Mouse (Mus musculus): ENCODE results near the gene Nfib.

GRCm38 (mm10) chr4:82476411-82476810 lies 229.1 kb downstream of the Nfib start:
- TF ChIP-seq CTCF (IDR thresholded peaks at IDR 0.05; ENCODE audit: low read depth, low read length) (no peak), TAL1 (conservative IDR thresholded peaks at IDR 0.05; ENCODE audit: low read depth, low read length) (no peak), GATA1 (IDR thresholded peaks at IDR 0.05; ENCODE audit: borderline replicate concordance, low read length) (no peak), POLR2AphosphoS5 (IDR thresholded peaks at IDR 0.05; ENCODE audit: insufficient replicate concordance, low read depth, low read length) (no peak)

All from G1E (cell line).